Mouse (Mus musculus) left cerebral cortex, postnatal 10 days (tissue): Measurements from ENCODE around the gene Gm10521. TPM values are rescaled to one million over a fixed set of nuclear protein-coding genes. Genes with fewer than 3 reads are reported as not detected.

Source experiments
- DNase-seq, 2 experiments: peaks; one replicate each; pipeline ENCODE4 v3.0.0; 2021 to 2022; ENCODE audit warnings: low spot score in 2 of 2, mixed read lengths in 1 of 2; ENCODE audit errors: extremely low spot score in 1 of 2
- intact Hi-C: fragments of 180-260 bp; cut with DNase I; formaldehyde crosslinking; loops from one replicate; pipeline ENCODE4 v1.15.1; 2025
- total RNA-seq, 2 experiments: library from RNA; stranded (reverse); gene quantifications; 2 replicates each; pipeline ENCODE4 v1.2.3; 2021

The Gm10521 gene
- total RNA-seq, 2 experiments from 2014 or later, result 0.13 TPM; not detected in 1

DNA sequence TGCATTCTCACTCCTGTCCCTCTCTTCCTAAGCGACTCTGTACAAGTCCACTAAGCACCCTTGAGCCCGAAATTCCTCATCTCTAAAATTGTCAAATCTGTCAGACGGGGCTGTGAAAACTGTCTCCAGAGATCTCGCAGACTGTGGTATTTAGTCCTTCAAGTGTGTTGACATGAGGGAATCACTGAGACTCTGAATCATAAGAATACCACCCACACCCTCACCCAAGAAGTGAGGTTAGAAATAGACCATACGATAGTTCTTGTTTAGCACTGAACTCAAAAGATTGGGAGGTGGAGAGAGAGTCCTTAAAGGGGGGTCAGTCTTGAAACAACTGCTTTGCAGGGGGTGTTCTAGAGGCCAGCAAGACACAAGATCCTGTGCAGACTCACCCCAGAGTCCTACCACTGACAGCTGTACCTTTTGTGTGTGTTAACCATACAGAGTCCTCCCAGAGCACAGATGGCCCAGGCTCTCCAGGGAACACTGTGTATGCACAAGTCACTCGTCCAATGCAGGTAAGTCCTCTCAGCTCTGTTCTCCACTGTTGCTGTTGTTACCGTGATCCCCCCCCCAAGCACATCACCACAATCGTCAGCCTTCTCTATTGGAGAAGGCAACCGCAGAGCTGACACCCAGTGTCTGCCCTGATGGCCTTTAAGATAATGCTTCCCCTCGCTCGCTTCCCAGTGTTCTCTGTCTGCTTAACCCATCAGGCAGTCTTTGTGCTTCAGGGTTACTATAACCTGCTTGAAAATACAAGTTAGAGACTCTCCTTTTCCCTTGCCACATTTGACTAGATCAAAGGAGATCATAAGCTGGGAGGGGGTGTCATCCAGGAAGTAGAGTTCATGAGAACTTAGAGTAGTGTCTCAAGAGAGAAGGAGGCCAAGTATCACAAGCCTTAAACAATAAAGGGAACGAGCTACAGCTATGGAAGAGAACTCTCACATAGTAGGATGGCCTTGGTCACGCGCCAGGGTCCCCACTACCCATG, 43.8 kb downstream of the Gm10521 start:
- intact Hi-C loops, result no loop called here
- no peak for DNase-seq

DNA sequence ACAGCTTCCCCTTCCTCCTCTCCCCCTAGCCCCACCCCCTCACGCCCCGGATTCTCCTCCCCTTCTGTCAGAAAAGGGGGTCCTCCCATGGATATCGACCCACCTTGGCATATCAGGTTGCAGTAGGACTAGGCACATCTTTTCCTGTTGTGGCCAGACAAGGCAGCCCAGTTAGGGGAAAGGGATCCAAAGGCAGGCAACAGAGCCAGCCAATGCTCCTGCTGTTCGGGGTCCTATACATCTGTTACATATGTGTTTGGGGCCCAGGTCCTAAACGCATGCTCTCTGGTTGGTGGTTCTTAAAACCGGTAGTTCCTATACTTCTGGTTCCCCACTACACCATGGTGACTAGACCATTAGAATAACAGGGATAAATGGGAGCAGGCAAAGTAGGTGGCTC, 45.2 kb downstream of the Gm10521 start:
- no peak for DNase-seq
- intact Hi-C loops, result no loop called here

- intact Hi-C loops, result no loop called here
- no peak for DNase-seq
Measured at GRCm38 (mm10) chr1:171946447-171946995, 51.1 kb downstream of the Gm10521 start.

Other genes with a start within 250 kb of the Gm10521 start
- gene Slamf7, start 242.6 kb upstream of the Gm10521 start, total RNA-seq, result under 1 TPM; 0.22 to 0.39 TPM
- gene Cd48, start 213.7 kb upstream of the Gm10521 start, total RNA-seq, result under 1 TPM; 0.30 to 0.47 TPM
- under 1 TPM; 0.41 to 0.51 TPM for gene Slamf1, start 128.5 kb upstream of the Gm10521 start, total RNA-seq
- 1 to 10 TPM; 1.7 to 2.1 TPM for gene Cd84, start 56.0 kb upstream of the Gm10521 start, total RNA-seq
- under 1 TPM in 1 of 2 experiments, not detected in 1; 0.24 TPM for gene Slamf6, start 21.9 kb downstream of the Gm10521 start, total RNA-seq
- gene Vangl2, start 132.8 kb downstream of the Gm10521 start, total RNA-seq, result 10 to 100 TPM; 32.8 to 34.0 TPM
- under 1 TPM in 1 of 2 experiments, not detected in 1; 0.32 TPM for gene Nhlh1, start 161.9 kb downstream of the Gm10521 start, total RNA-seq
- 100 to 1,000 TPM; 179 to 183 TPM for gene Copa, start 186.9 kb downstream of the Gm10521 start, total RNA-seq
- gene Ncstn, start 187.1 kb downstream of the Gm10521 start, total RNA-seq, result 10 to 100 TPM; 79.0 to 82.2 TPM
- 100 to 1,000 TPM in 1 of 2 experiments, 10 to 100 TPM in 1; 99.1 to 104 TPM for gene Pex19, start 231.1 kb downstream of the Gm10521 start, total RNA-seq